In the genomic region with DNA sequence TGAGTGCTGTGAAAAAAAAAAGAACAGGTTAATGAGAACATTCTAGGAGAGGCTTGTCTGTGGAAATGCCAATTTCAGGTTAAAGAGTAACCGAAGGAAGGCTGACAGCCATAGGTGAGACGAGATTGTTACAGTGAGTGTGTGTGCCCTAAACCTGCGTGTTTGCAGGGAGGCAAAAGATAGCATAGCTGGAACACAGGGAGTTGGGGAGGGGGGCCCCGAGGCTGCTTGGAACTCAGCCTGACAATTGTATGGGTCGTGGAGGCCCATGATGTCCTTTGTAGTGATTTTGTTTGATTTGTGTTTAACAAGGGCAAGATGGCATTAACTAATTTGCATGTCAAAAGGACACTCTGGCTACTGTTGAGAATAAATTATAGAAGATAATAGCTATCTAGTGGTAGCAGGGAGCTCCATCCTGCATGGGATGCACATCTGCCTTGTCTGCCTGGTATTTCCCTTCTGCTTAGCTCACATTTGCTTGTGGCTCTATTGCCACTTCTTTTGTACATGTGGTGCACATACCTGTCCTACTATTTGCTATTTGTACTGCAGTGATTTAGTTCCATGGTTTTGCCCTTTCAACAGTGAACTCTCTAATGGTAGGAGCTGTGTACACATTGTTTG, we compare ENCODE assay signal across 22 mouse cellular contexts.
DNase-seq lines count a peak whose midpoint lies in the region; ATAC-seq and TF ChIP-seq lines count a peak whose summit lies in the region.
"Had no signal": no experiment of that assay in that cellular context is flagged by ENCODE, and none has a peak within 500 bp of the region (broad histone marks: within the 10 kb centered on the region; RNA-seq: fewer than 3 reads in every experiment).

No protein-coding gene starts in this region.

- no peaks in the 10 kb centered on the region for H3K27me3 ChIP-seq in midbrain, embryonic 11.5 days (ENCODE audit: control insufficient read depth, insufficient read depth, low read length)
- H3K27me3 ChIP-seq in midbrain, postnatal 0 days (ENCODE audit: insufficient read depth, low read length), result no peaks in the 10 kb centered on the region
- H3K27me3 ChIP-seq: CH12.LX; limb, embryonic 13.5 days; liver, embryonic 12.5 days had no signal

- peak; percentile 36 for DNase-seq in heart, adult 11 months
- DNase-seq in heart, postnatal 10 days, result no peak
- DNase-seq in midbrain, embryonic 11.5 days (ENCODE audit: low spot score, missing footprints), result no peak
- no peak for DNase-seq in midbrain, postnatal 0 days (ENCODE audit: low spot score)
- DNase-seq in ES-CJ7 (ENCODE audit: low read depth, low spot score) (peak; percentile 1), ZHBTc4 (ENCODE audit: low read depth, low spot score) (peak; percentile 3)
- no peak for DNase-seq in left cerebral cortex, postnatal 25 days (ENCODE audit: low spot score in 2 of 2)
- DNase-seq in urinary bladder, postnatal 4 days (ENCODE audit: low spot score in 2 of 2), result no peak
- DNase-seq: adrenal gland, postnatal 14 days; B cell, adult 2 months; cerebellum, adult 9-10 months; kidney, adult 18-20 months; kidney, postnatal 4 days; lung, adult 18-20 months; lung, postnatal 14 days had no signal

- no peaks in the 10 kb centered on the region for H3K36me3 ChIP-seq in midbrain, embryonic 11.5 days (ENCODE audit: control insufficient read depth, insufficient read depth, low read length)
- no peaks in the 10 kb centered on the region for H3K36me3 ChIP-seq in midbrain, postnatal 0 days (ENCODE audit: insufficient read depth, low read length)
- H3K36me3 ChIP-seq: embryonic facial prominence, embryonic 10.5 days; limb, embryonic 13.5 days; liver, embryonic 12.5 days had no signal

- no peak overlapping the region for H3K4me2 ChIP-seq in midbrain, embryonic 11.5 days
- H3K4me2 ChIP-seq in midbrain, postnatal 0 days (ENCODE audit: low read depth, low read length, poor library complexity, severe bottlenecking), result no peak overlapping the region
- H3K4me2 ChIP-seq: heart, embryonic 11.5 days; hindbrain, embryonic 14.5 days; limb, embryonic 13.5 days; liver, embryonic 12.5 days had no signal

- no peak overlapping the region for H3K9ac ChIP-seq in midbrain, embryonic 11.5 days (ENCODE audit: low read length)
- no peak overlapping the region for H3K9ac ChIP-seq in midbrain, postnatal 0 days (replicated peaks; ENCODE audit: low read length, poor library complexity, severe bottlenecking)
- H3K9ac ChIP-seq: hindbrain, embryonic 14.5 days; limb, embryonic 13.5 days; liver, embryonic 12.5 days had no signal

- intact Hi-C loops in heart, postnatal 10 days (cut with DNase I), result loop anchor here (2.0 to 5.0 kb wide), 2 partner anchors 119 to 161 kb away; no protein-coding TSS in a partner anchor
- intact Hi-C loops in left cerebral cortex, postnatal 25 days (cut with DNase I), result loop anchor here (5.0 kb wide), 1 partner anchor 166 kb away; no protein-coding TSS in a partner anchor

- no peak for TF ChIP-seq CTCF in midbrain, postnatal 0 days (IDR thresholded peaks at IDR 0.05)

- H3K4me3 ChIP-seq in midbrain, embryonic 11.5 days (ENCODE audit: low read depth, low read length), result no peak overlapping the region
- no peak overlapping the region for H3K4me3 ChIP-seq in midbrain, postnatal 0 days (ENCODE audit: low read depth, low read length)
- H3K4me3 ChIP-seq: embryonic facial prominence, embryonic 10.5 days; limb, embryonic 13.5 days; liver, embryonic 12.5 days had no signal

- no peaks in the 10 kb centered on the region for H3K9me3 ChIP-seq in midbrain, embryonic 11.5 days (ENCODE audit: control insufficient read depth, low read length)
- no peaks in the 10 kb centered on the region for H3K9me3 ChIP-seq in midbrain, postnatal 0 days (ENCODE audit: low read length)
- H3K9me3 ChIP-seq: embryonic facial prominence, embryonic 10.5 days; limb, embryonic 13.5 days; liver, embryonic 12.5 days had no signal

- peaks cover 3% of the 10 kb centered on the region; the same call in 1 of the 2 replicates for H3K4me1 ChIP-seq in midbrain, embryonic 11.5 days (ENCODE audit: control insufficient read depth, insufficient read depth, low read length)
- H3K4me1 ChIP-seq in midbrain, postnatal 0 days (ENCODE audit: insufficient read depth, low read length), result no peaks in the 10 kb centered on the region
- H3K4me1 ChIP-seq: embryonic facial prominence, embryonic 10.5 days; limb, embryonic 13.5 days; liver, embryonic 12.5 days had no signal

- 0 out of 2 replicates have a peak, but pooled peaks have one; percentile 35 for ATAC-seq in midbrain, embryonic 11.5 days (ENCODE audit: low FRiP score)
- ATAC-seq in midbrain, postnatal 0 days (ENCODE audit: low FRiP score), result no peak
- ATAC-seq: inflammation-experienced regulatory T-cells, adult 6 months; liver, embryonic 12.5 days had no signal

- H3K27ac ChIP-seq in midbrain, embryonic 11.5 days (ENCODE audit: low read depth, low read length), result no peak overlapping the region
- H3K27ac ChIP-seq in midbrain, postnatal 0 days (ENCODE audit: low read depth, low read length), result no peak overlapping the region
- H3K27ac ChIP-seq: embryonic facial prominence, embryonic 10.5 days; hindbrain, embryonic 14.5 days; limb, embryonic 13.5 days; liver, embryonic 12.5 days had no signal

- 54% methylated on average over 5 of the region's 5 CpGs for WGBS in midbrain, embryonic 11.5 days
- 39% methylated on average over 5 of the region's 5 CpGs for WGBS in midbrain, postnatal 0 days

Comparison
In these comparisons a context has a peak if more than half of its experiments do, and no peak if none do; other contexts are left out.
1. DNase-seq: peak in heart, adult 11 months (single experiment), ES-CJ7 (single experiment) and ZHBTc4 (single experiment); none in heart, postnatal 10 days (0 of 2), midbrain, embryonic 11.5 days (single experiment), midbrain, postnatal 0 days (single experiment), left cerebral cortex, postnatal 25 days (0 of 2) and urinary bladder, postnatal 4 days (0 of 2).